Mouse (Mus musculus): ENCODE measurements around the gene Ncor2.

DNA sequence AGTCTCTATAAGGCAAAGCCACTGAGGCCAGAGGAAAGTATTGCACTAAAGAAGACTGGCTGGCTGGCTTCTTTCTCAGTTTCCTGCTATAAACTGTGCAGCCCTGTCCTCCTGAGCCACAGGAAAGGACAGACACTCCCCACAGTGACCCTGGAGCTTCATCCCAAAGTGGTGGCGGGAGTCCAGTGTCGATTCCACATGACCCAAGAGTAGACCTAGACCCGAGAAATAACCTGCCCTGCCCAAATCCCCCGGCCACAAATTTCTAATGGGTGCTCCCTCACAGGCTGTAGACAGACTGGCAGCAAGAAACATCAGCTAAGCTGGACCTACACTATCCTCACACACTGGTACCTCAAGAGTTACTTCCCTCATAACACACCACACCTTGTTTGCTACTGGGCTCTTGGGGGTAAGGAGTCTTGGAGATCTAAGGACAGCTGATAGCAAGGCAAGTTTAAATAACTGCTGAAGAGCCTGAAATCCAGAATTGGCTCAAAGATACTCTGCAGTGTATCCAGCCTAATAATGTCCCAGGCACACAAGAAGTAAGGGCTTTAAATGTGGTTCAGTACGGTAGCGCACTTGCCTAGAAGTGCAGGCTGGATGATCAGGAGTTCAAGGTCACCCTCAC is 1.7 kb upstream of the Ncor2 start:
- TF ChIP-seq CTCF (IDR thresholded peaks at IDR 0.05 in 2 of 3, conservative IDR thresholded peaks at IDR 0.05 in 1 of 3; ENCODE audit: control insufficient read depth in 1 of 3, insufficient read depth in 1 of 3, low read depth in 2 of 3, low read length in 3 of 3, poor library complexity in 1 of 3, severe bottlenecking in 1 of 3) (no peak), MAFK (IDR thresholded peaks at IDR 0.05; ENCODE audit: borderline replicate concordance, low read depth, low read length) (no peak), MAZ (IDR thresholded peaks at IDR 0.05; ENCODE audit: low read depth, low read length) (no peak), POLR2A (IDR thresholded peaks at IDR 0.05; ENCODE audit: control insufficient read depth in 1 of 2, insufficient read depth in 1 of 2, low read depth in 1 of 2, low read length in 2 of 2, poor library complexity in 1 of 2) (no peak), JUND (IDR thresholded peaks at IDR 0.05; ENCODE audit: low read depth, low read length) (no peak), MAX (IDR thresholded peaks at IDR 0.05; ENCODE audit: low read length) (no peak), HCFC1 (IDR thresholded peaks at IDR 0.05; ENCODE audit: low read depth, low read length) (no peak), SMC3 (IDR thresholded peaks at IDR 0.05; ENCODE audit: low read depth, low read length) (no peak), POLR2AphosphoS5 (IDR thresholded peaks at IDR 0.05; ENCODE audit: borderline replicate concordance, low read depth, low read length) (no peak), KAT2A (conservative IDR thresholded peaks at IDR 0.05; ENCODE audit: low read depth, low read length) (no peak), EP300 (IDR thresholded peaks at IDR 0.05; ENCODE audit: low read depth in 1 of 2, low read length in 2 of 2) (no peak), TAL1 (IDR thresholded peaks at IDR 0.05; ENCODE audit: low read length) (no peak), GABPA (IDR thresholded peaks at IDR 0.05; ENCODE audit: low read depth, low read length) (no peak), MXI1 (IDR thresholded peaks at IDR 0.05; ENCODE audit: low read depth, low read length) (no peak)
